Mouse (Mus musculus) midbrain, embryonic 15.5 days (tissue): ENCODE results near the gene Sult3a2. TPM values are rescaled to one million over a fixed set of nuclear protein-coding genes. Genes with fewer than 3 reads are reported as not detected.

Experiments used
- ATAC-seq: fragments of 200-750 bp; cut with Nextera tagmentation; replicated peaks from 2 replicates; pipeline ENCODE4 v1.8.0; 2017; ENCODE audit warnings: moderate TSS enrichment
- H3K27ac ChIP-seq: fragments of 300-500 bp; sonication (generic); 2 replicates; pipeline ENCODE4 v1.5.1; 2015; ENCODE audit warnings: mild to moderate bottlenecking, inconsistent platforms
- H3K27me3 ChIP-seq: fragments of 300-500 bp; sonication (generic); replicated peaks from 2 replicates; pipeline ENCODE4 v1.6.1; 2015; ENCODE audit warnings: inconsistent platforms
- H3K36me3 ChIP-seq: fragments of 300-500 bp; sonication (generic); replicated peaks from 2 replicates; pipeline ENCODE4 v1.6.1; 2015; ENCODE audit warnings: inconsistent platforms
- H3K4me1 ChIP-seq: fragments of 300-500 bp; sonication (generic); 2 replicates; pipeline ENCODE4 v1.6.1; 2015; ENCODE audit warnings: inconsistent platforms
- H3K4me2 ChIP-seq: fragments of 300-500 bp; sonication (generic); 2 replicates; pipeline ENCODE4 v1.6.1; 2015; ENCODE audit warnings: inconsistent platforms, mild to moderate bottlenecking, moderate library complexity
- H3K4me3 ChIP-seq: fragments of 300-500 bp; sonication (generic); 2 replicates; pipeline ENCODE4 v1.5.1; 2015; ENCODE audit warnings: mild to moderate bottlenecking, inconsistent platforms
- H3K9ac ChIP-seq: fragments of 300-500 bp; sonication (generic); 2 replicates; pipeline ENCODE4 v1.6.1; 2015; ENCODE audit warnings: mild to moderate bottlenecking, inconsistent platforms
- H3K9me3 ChIP-seq: fragments of 300-500 bp; sonication (generic); 2 replicates; pipeline ENCODE4 v1.6.1; 2016; ENCODE audit warnings: inconsistent platforms
- WGBS: fragments of 180-500 bp; shearing (Covaris S2); methylation state at CpG from one replicate; pipeline ENCODE4 v1.1.7; 2015; ENCODE audit warnings: mixed read lengths; 5-methylcytosine and 5-hydroxymethylcytosine counted together
- polyA plus RNA-seq: library from polyadenylated mRNA; unstranded; fragments of >200 nt; fragmentation: Nextera tagmentation; extraction: Ambion mirVana; gene quantifications from 2 replicates; pipeline ENCODE4 v1.2.1, GENCODE M21; 2015

The Sult3a2 gene
- polyA plus RNA-seq, 1 experiment from 2014 or later, result not detected

DNA sequence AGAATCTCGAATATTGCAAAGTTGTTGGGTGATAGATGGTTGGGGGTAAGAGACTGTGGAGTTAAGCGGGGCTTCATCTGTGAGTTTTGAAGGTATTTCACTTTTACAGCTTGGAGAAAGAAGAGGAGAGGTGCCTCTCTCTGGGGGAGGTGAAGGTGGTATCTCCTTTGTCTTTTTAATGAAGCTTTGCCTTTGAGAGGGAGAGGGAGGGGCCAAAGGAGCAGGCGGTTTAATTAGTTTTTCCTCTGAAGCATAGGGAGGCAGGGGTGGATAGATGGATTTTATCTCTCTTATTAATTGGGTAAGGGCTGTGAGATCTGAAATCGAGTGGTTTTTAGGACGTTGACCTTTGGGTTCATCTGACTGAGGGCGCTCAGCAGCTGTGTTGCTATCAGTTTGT lies 62.7 kb downstream of the Sult3a2 start:
- H3K9ac ChIP-seq, result no peak overlapping the region
- H3K36me3 ChIP-seq, result no peaks in the 10 kb centered on the region
- no peak overlapping the region for H3K4me3 ChIP-seq
- H3K27ac ChIP-seq, result no peak overlapping the region
- 38% methylated on average over 6 of the region's 6 CpGs for WGBS
- H3K9me3 ChIP-seq, result no peaks in the 10 kb centered on the region
- ATAC-seq, result no peak
- no peaks in the 10 kb centered on the region for H3K4me1 ChIP-seq
- no peaks in the 10 kb centered on the region for H3K27me3 ChIP-seq
- no peak overlapping the region for H3K4me2 ChIP-seq

DNA sequence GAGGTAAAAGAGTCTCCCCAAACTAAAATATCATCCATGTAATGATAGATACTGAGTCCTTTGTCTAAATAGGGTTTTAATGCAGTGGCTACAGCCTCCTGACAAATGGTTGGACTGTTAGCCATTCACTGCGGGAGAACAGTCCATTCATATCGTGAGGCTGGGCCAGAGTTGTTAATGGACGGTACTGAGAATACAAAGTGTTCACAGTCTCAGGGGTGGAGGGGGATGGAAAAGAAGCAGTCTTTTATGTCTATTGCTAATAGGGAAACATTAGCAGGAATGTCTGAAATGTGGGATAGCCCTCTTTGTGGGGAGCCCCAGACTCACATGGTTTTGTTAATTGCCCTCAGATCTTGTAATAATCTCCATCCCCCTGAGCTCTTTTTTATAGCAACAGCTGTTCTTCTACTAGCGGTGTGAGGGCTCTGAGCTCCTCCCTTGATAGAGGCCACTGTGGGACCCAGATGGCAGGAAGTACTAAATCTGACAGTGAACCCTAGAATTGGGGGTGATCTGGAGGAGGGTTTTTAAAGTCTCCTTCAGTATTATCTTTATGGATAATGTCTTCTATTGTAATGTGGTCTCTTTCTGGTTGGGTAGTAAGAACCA lies 64.6 kb downstream of the Sult3a2 start:
- WGBS, result 73% methylated on average over 4 of the region's 4 CpGs
- no peaks in the 10 kb centered on the region for H3K27me3 ChIP-seq
- H3K9me3 ChIP-seq, result no peaks in the 10 kb centered on the region
- no peak overlapping the region for H3K4me2 ChIP-seq
- no peak for ATAC-seq
- no peaks in the 10 kb centered on the region for H3K36me3 ChIP-seq
- no peaks in the 10 kb centered on the region for H3K4me1 ChIP-seq
- no peak overlapping the region for H3K27ac ChIP-seq
- no peak overlapping the region for H3K9ac ChIP-seq
- H3K4me3 ChIP-seq, result no peak overlapping the region

Other genes starting within 250 kb of the Sult3a2 start
- 21.2 and 23.4 TPM in 2 replicates for gene Clvs2, start 161.9 kb downstream of the Sult3a2 start, polyA plus RNA-seq
- gene Sult3a1, start 71.0 kb upstream of the Sult3a2 start, polyA plus RNA-seq, result not detected in 2 replicates
- 1.3 and 1.4 TPM in 2 replicates for gene Rsph4a, start 118.4 kb upstream of the Sult3a2 start, polyA plus RNA-seq
- 19.2 and 22.4 TPM in 2 replicates for gene Zup1, start 164.6 kb upstream of the Sult3a2 start, polyA plus RNA-seq
- 101 and 113 TPM in 2 replicates for gene Rwdd1, start 232.9 kb upstream of the Sult3a2 start, polyA plus RNA-seq